Mouse (Mus musculus): Measurements from ENCODE around the gene 1700018B08Rik. TPM values are rescaled to one million over a fixed set of nuclear protein-coding genes. Genes with fewer than 3 reads are reported as not detected.

The 1700018B08Rik gene
- total RNA-seq, 1 experiment: 2.6 TPM

DNA sequence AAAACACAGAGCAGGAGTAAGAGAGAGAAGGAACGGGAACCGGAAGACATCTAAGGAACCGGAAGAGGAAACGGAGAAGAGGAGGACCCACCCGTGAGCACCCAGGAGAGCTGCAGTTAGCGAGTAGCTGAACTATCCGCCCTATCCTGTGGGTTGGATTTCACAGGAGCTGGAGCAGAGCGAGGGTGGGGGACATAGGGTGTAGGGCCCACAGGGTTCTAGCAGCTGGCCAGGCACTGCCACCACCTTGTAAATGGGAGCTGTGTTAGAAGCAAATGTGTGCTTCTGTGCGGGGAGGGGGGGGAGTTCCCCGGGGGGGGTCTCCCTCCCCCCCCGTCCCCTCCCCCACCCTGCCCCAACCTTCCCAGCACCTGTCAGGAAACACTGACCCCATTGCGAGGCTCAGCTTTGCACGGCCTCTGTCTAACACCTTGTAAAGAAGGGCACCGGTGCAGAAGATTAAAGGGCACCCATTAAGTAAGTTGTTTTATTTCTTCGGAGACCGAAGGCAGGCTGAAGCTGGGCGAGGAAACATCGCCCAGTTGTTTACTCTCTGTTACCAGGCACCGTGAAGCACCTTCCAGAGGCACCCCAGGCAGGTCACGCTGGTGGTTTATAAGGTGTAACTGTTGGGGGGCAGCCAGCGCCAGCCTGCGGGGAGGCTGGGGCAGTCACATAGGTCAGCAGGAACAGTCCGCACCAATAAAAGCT is 59.9 kb downstream of the 1700018B08Rik start:
- no peak overlapping the region for H3K27ac ChIP-seq (ENCODE audit: insufficient read depth, low read depth, low read length, poor library complexity, severe bottlenecking)
- in situ Hi-C loops (cut with MboI; ENCODE audit: low sequenced_read_pairs in 2 of 2, unreplicated experiment in 2 of 2): no loop called here
- H3K9ac ChIP-seq (ENCODE audit: insufficient read depth, low read depth, low read length, poor library complexity, severe bottlenecking): no peak overlapping the region
- no peak for DNase-seq (ENCODE audit: low read depth, low spot score)
- no peaks in the 10 kb centered on the region for H3K4me1 ChIP-seq (ENCODE audit: control insufficient read depth in 2 of 2, insufficient read depth in 2 of 2, low read length in 2 of 2, poor library complexity in 1 of 2)
- no peak overlapping the region; a peak in 1 of 4 replicates for H3K4me3 ChIP-seq (ENCODE audit: insufficient read depth in 1 of 2, low read depth in 1 of 2, low read length in 2 of 2, poor library complexity in 1 of 2, severe bottlenecking in 1 of 2)
- no peaks in the 10 kb centered on the region for H3K36me3 ChIP-seq (ENCODE audit: control insufficient read depth, insufficient read depth, low read length, poor library complexity, severe bottlenecking)
- TF ChIP-seq CHD2 (IDR thresholded peaks at IDR 0.05; ENCODE audit: low read depth, low read length) (no peak), ZC3H11A (IDR thresholded peaks at IDR 0.05; ENCODE audit: borderline replicate concordance, low read depth, low read length) (no peak), MAFK (IDR thresholded peaks at IDR 0.05; ENCODE audit: insufficient read depth, low read depth, low read length) (no peak), ZNF384 (IDR thresholded peaks at IDR 0.05; ENCODE audit: low read depth, low read length) (no peak), HCFC1 (IDR thresholded peaks at IDR 0.05; ENCODE audit: borderline replicate concordance, insufficient read depth, low read length) (no peak)
- H3K9me3 ChIP-seq (ENCODE audit: control insufficient read depth, insufficient read depth, low read depth, low read length): no peaks in the 10 kb centered on the region

Other genes starting within 250 kb of the 1700018B08Rik start
- 15.5 and 16.9 TPM in 2 replicates for gene Fbxo31, start 34.5 kb upstream of the 1700018B08Rik start, total RNA-seq (2012; rRNA removed)
- gene Map1lc3b, start 46.0 kb upstream of the 1700018B08Rik start, total RNA-seq (2012; rRNA removed): 83.2 and 92.4 TPM in 2 replicates
- gene Zcchc14, start 108.6 kb upstream of the 1700018B08Rik start, total RNA-seq (2012; rRNA removed): 18.6 and 19.6 TPM in 2 replicates
- 0.76 and 1.7 TPM in 2 replicates for gene Jph3, start 185.3 kb upstream of the 1700018B08Rik start, total RNA-seq (2012; rRNA removed)

All from ES-E14 (cell line).